ENCODE assay signal across 13 mouse cellular contexts in the genomic region with DNA sequence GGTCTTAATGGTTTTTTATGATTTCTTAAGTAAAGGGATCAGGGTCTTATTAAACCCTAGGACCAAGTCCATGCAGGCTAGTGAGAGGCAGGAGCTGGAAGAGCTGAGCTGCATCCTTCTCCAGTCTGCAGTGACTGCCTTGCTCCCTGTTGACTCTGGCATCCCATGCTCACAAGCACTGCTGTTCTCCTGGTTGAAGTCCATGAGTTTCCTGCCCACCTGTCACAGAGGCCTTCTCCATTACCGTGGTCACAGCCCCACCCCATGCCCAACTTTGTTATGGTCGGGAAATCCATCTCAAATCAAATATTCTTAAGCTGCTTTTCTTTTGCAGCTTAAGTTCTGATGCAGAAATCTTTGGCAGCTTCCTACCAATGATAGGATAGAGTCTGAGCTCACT.
"Had no signal": no experiment of that assay in that cellular context is flagged by ENCODE, and none has a peak within 500 bp of the region (broad histone marks: within the 10 kb centered on the region; RNA-seq: fewer than 3 reads in every experiment).

No protein-coding gene starts in this region.

- H3K4me2 ChIP-seq: neural tube, embryonic 12.5 days; neural tube, embryonic 13.5 days; neural tube, embryonic 15.5 days; stomach, embryonic 15.5 days had no signal

- H3K4me3 ChIP-seq: neural tube, embryonic 12.5 days; neural tube, embryonic 13.5 days; neural tube, embryonic 15.5 days; stomach, embryonic 15.5 days had no signal

- DNase-seq: retina, postnatal 1 day; right cerebral cortex, adult 18-20 months; right cerebral cortex, postnatal 14 days; right cerebral cortex, postnatal 25 days; right cerebral cortex, postnatal 4 days; spleen, adult 18-20 months; thymus, adult 18-20 months; thymus, adult 2 months; thymus, postnatal 36 days had no signal

- H3K27me3 ChIP-seq: neural tube, embryonic 12.5 days; neural tube, embryonic 13.5 days; neural tube, embryonic 15.5 days; stomach, embryonic 15.5 days had no signal
